Mouse (Mus musculus) CH12.LX (cell line): ENCODE measurements around the gene Dusp2.

Source experiments
- CTCF ChIP-seq, 2 experiments: IDR thresholded peaks in 1 of 2; conservative IDR thresholded peaks in 1 of 2; 2 replicates each; pipeline ENCODE4 v1.5.1; 2011 to 2012; ENCODE audit warnings: low read depth in 2 of 2, low read length in 2 of 2, improper control_type of control experiment in 1 of 2, inconsistent platforms in 1 of 2, mild to moderate bottlenecking in 1 of 2, moderate library complexity in 1 of 2
- E2F4 ChIP-seq: IDR thresholded peaks from 2 replicates; pipeline ENCODE4 v1.6.1; 2011; ENCODE audit warnings: low read depth, low read length, improper control_type of control experiment; ENCODE audit not compliant: insufficient replicate concordance
- EP300 ChIP-seq: IDR thresholded peaks from 2 replicates; pipeline ENCODE4 v1.6.1; 2011; ENCODE audit warnings: low read length, improper control_type of control experiment
- ETS1 ChIP-seq: conservative IDR thresholded peaks from 2 replicates; pipeline ENCODE4 v1.6.1; 2012; ENCODE audit warnings: low read depth, mild to moderate bottlenecking, inconsistent platforms, low read length, improper control_type of control experiment, moderate library complexity
- GABPA ChIP-seq: IDR thresholded peaks from 2 replicates; pipeline ENCODE4 v1.6.1; 2012; ENCODE audit warnings: low read depth, low read length, improper control_type of control experiment, inconsistent platforms; ENCODE audit not compliant: insufficient replicate concordance
- IRF4 ChIP-seq: IDR thresholded peaks from 2 replicates; pipeline ENCODE4 v1.6.1; 2014; ENCODE audit warnings: low read depth, mild to moderate bottlenecking, inconsistent platforms, low read length, improper control_type of control experiment
- JUND ChIP-seq: conservative IDR thresholded peaks from 2 replicates; pipeline ENCODE4 v1.6.1; 2011; ENCODE audit warnings: low read depth, low read length, improper control_type of control experiment
- MAZ ChIP-seq: IDR thresholded peaks from 2 replicates; pipeline ENCODE4 v1.6.1; 2012; ENCODE audit warnings: low read depth, mild to moderate bottlenecking, inconsistent platforms, low read length, improper control_type of control experiment, moderate library complexity
- POLR2A ChIP-seq: IDR thresholded peaks from 2 replicates; pipeline ENCODE4 v1.6.1; 2011; ENCODE audit warnings: low read depth, mild to moderate bottlenecking, improper control_type of control experiment, low read length
- ZKSCAN1 ChIP-seq: IDR thresholded peaks from 2 replicates; pipeline ENCODE4 v1.6.1; 2012; ENCODE audit warnings: low read depth, inconsistent platforms, low read length, improper control_type of control experiment, borderline replicate concordance

- no peak for TF ChIP-seq POLR2A
- TF ChIP-seq MAZ = no peak
- no peak for TF ChIP-seq CTCF (conservative IDR thresholded peaks at IDR 0.05 in 1 of 2, IDR thresholded peaks at IDR 0.05 in 1 of 2; ENCODE audit: low read depth in 2 of 2, low read length in 2 of 2)
- TF ChIP-seq JUND = no peak
- no peak for TF ChIP-seq EP300
- TF ChIP-seq GABPA = no peak
- TF ChIP-seq E2F4 = no peak
- no peak for TF ChIP-seq IRF4
- no peak for TF ChIP-seq ETS1
- no peak for TF ChIP-seq ZKSCAN1
Measured at GRCm38 (mm10) chr2:127371484-127371861, 35.5 kb downstream of the Dusp2 start.
